Mouse (Mus musculus): ENCODE measurements around the gene Lsm7.
"Not testable (repeated sequence)": the region's sequence is repeated elsewhere in the genome, so short reads cannot be mapped to it uniquely, and the experiment has no call there.

Gene Lsm7

DNA sequence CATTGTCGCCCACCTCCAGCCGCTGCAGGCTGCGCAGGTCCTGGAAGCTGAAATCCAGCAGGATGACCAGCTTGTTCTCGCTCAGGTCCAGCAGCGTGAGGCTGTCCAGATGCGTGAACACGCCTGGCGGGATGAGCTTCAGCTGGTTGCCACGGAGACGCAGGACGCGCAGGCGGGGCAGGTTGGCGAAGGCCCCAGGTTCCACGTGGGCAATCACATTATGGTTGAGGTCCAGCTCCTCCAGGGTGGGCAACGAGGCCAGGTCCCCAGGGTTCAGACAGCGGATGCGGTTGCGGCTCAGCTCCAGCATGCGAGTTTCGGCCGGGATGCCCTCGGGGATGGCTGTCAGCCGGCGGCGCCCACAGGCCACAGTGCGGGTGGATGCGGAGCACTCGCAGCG, 19.4 kb downstream of the Lsm7 start:
- DNase-seq (ENCODE audit: low spot score), result no peak

DNA sequence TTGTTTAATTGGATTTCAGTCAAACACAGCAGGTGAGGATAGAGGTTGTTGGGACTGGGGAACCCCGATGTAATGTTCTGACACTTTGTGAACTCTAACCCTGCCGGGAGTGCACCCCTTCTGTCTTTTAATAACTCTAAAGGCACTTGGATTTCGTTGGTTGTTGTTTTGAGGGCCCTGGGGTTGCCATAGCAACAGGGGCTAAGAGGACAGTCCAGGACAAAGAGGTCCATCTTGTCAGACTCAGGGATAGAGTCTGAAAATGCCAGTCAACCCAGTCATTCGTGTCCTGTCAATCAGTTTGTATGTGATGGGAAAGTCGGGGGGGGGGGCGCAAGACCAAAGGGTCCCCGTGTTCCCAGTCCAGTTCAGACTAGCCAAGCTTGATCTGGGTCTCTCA, 22.2 kb downstream of the Lsm7 start:
- DNase-seq (ENCODE audit: low spot score), result no peak

DNA sequence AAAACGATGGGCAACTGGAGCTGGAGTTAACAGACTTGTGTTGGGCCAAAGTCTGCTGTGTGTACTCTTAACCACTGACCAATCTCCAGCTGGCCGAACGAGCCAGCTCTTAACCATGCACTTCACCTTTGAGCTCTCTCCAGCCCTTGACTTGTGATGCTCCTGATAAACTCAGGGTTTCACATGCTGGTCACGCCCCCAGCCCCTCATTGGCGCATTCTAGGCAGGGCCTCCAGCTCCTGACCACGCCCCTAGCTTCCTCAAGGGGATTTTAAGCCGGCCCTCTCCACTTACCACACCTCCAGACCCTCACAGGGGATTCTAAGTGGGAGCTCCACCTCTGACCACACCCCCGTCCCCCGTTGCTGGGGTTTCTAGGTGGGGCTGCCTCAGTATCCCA, 23.9 kb downstream of the Lsm7 start:
- DNase-seq (ENCODE audit: low spot score), result no peak

DNA sequence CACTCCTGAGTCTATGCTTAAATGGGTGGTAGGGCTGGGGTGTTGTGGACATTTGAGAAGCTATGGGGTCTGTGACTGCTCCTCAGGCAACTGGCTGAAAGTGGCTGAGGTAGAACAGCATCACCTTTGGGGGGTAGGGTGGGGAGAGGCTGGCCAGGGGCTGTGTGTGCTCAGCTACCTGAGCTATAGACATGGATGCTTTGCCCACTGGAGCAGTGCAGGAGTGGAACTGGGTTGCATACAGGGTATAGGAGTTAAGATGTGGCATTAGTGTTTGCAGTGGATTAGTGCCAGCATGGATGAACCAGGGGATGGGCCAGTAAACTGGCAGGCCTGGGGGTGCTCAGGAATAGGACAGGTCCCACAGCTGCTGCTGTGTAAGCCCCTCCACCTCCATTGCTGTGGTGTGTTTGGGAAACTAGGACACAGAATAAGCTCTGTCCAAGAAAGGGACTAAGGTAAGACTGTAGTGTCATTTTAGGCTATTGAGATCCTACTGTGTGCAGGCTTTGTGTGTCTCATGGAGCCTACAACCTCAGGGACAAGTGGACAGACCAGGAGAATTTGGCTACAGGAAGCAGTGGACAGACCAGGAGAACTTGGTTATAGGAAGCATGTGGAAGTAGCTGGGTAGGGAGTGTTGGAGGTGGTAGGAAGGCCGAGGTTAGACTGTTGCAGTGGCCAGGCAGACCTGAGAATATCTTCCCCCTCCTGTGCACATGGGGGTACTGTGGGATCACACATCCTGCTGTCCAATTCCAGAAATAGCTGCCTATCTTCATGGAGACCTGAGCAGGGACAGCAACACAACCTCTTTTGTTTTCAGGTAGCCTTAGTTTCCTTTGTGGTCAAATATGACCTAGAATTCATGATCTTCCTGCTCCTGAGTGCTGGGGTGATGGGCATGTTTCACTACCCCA, 25.4 kb downstream of the Lsm7 start:
- DNase-seq (ENCODE audit: low spot score), result no peak

DNA sequence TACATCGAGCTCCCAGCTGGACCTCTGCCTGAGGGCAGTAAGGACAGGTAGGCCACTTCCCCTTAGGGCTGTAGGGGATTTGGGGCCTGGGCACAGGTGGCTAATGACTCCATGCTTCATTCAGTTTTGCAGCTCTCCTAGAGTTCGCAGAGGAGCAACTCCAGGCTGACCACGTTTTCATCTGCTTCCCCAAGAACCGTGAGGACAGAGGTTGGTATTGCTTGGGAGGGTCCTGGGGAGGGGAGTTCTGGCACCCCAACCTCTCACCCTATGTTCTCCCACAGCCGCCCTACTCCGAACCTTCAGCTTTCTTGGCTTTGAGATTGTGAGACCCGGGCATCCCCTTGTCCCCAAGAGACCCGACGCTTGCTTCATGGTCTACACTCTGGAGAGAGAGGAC, 26.4 kb downstream of the Lsm7 start:
- not testable (repeated sequence) for DNase-seq (ENCODE audit: low spot score)

DNA sequence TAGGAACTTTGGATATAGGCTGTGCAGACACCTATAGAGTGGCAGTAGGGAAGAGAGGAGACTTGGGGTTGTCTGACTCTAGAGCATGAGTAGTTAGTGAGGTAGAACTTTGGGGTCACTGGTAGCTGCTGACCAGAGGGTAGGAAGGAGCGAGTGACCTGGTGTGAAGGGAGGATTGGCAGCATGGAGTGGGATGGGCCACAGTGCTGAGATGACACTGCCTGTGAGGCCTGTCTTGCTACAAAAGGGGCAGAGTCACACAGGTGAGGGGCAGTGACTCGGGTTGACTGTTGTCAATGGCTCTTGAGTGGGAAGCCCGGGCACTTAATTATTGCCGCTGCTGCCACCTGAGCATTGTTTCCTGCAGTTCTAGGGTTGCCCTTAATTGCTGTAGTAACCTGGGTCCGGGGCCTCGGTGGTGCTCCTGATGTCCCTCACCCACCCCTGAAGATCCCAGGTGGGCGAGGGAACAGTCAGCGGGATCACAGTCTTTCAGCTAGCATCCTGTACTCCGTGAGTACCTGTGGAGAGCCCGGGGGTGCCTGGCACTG, 27.1 kb downstream of the Lsm7 start:
- DNase-seq (ENCODE audit: low spot score), result no peak

DNA sequence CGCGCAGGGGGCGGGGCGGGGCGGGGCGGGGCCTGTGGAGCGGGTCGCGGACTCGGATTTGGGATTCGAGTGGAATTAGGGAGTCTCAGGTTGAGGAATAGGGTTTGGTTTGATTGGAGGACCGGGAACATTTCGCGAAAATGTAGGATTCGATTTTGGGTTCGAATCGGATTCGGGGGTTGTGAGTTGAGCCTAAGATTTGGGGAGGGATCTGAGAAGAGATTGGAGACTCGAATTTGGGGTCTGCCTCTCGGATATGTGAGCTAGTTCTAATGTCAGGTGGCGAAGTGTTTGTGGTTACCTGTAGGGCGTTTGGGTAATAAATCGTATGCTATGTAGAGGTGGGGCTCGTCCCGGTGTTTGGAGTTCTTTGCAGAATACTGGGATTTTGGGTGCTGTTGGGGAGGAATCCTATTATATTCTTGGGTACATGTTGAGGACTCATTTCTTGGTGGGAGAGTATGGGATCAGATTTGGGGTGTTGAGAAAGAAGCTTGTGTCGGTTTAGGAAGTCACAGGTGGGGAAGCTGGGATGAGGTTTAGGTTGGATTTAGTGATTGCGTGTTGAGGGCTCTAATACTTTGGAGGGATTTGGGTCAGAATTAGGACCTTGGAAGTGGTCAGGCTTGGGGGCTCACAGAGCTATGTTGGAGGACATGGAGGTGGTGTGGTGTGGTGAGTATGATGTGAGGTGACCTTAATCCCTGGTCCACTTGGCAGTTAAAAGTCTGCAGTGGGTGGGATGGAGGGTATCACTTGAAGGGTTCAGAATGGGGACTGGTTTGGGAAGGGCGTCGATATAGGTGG, 27.7 kb downstream of the Lsm7 start:
- DNase-seq (ENCODE audit: low spot score), result no peak

DNA sequence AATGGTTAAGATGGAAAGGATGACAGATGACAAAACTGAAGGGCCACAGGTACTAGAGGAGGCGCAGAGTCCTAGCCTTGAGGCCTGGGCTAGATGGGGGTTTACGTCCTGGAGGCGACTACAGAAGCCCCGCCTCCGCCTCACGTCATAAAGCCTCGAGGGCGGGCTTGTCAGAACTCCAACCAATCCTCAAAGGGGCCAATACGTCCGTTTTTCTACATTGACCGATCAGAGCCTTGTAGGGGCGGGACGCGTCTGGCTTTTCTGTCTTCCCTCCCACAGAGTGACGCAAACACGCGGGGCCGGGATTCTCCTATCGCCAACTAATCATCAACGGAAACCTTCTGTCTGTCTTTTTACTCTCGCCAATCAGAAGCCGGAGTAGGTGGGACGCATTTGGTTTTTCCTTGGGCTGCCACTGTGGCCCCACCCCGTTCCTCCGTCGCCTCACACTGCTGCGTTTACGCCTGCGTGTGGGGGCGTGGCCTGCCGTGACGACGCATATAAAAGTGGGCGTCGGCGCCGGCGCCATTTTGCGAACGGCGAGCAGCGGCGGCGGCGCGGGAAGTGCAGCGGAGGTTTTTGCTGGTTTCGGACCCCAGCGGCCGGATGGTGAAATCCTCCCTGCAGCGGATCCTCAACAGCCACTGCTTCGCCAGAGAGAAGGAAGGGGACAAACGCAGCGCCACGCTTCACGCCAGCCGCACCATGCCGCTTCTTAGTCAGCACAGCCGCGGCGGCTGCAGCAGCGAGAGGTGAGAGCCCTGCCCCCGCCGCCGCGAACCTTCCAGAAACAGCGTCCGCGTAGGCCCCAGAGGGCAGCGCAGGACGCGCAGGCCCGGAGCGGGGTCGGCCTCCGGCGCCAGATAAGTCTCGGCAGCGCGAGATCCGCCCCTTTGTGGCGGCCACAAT, 28.6 kb downstream of the Lsm7 start, which contains the start of gene Oaz1:
Gene Oaz1, plus strand, starts transcription at position 506 of the 912 bp plus-strand sequence.
- peak; percentile 99 for DNase-seq (ENCODE audit: low spot score)

DNA sequence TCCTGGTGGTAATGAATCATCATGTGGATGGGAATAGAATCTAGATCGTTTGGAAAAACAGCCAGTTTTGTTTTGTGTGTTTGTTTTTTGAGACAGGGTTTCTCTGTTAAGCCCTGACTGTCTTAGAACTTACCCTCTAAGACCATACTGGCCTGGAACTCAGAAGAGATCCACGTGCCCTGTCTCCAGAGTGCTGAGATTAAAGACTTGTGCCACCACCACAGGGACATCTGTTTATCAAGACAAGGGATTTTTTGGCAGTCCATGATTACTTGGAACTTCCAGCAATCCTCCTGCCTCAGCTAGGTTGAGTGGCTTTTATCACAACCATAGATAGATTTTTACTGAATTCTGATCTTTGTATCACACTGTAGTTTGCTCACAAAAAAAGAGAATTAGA, 30.2 kb downstream of the Lsm7 start:
- DNase-seq (ENCODE audit: low spot score), result no peak

DNA sequence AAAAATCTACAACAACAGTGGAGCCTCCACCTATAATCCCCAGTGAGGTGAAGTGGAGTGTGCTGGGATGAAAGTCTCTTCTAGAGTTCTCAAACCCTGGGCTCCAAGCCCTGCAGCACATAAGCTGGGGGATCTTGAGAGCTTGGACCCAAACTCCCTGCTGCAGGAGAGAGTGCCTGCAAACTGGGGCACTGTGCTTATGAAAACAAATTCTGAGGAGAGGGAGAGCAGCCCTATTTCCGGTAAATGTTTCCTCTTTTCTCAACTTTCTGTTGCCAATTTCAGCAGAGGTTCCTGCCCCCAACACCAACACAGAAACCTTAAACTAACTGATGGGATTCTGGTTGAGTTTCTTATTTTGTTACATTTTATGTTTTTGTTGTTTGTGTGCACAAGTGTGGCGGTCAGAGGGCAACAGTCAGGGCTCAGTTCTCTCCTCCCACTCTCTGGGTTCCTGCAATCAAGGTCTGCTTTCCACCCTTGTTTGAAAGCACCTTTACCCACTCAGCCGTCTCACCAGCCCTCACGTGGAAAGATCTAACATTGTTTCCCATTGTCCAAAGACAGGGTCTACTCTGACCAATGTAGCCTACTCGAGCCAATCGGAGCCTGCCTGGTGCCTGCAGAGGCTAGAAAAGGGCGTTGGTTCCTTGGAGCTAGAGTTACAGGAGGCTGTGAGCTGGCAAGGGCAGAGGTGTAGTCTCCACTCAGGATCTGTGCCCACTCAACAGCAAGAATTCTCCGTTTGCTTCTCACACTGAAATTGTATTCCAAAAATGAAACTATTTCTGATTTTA, 31.0 kb downstream of the Lsm7 start:
- DNase-seq (ENCODE audit: low spot score), result no peak

DNA sequence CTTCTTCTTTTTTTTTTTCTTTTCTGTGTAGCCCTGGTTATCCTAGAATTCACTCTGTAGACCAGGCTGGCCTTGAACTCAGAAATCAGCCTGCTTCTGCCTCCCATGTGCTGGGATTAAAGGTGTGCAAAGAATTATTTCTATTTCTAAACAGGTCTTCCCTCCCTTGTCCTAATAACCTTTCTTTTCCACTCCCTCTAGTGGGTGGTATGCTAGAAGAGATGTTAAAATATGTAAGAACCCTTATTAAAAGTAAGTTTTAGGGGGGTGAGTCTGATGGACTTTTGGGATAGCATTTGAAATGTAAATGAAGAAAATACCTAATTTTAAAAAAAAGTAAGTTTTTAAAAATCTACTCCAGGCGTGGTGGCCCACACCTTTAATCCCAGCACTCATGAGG, 31.7 kb downstream of the Lsm7 start:
- no peak for DNase-seq (ENCODE audit: low spot score)

DNA sequence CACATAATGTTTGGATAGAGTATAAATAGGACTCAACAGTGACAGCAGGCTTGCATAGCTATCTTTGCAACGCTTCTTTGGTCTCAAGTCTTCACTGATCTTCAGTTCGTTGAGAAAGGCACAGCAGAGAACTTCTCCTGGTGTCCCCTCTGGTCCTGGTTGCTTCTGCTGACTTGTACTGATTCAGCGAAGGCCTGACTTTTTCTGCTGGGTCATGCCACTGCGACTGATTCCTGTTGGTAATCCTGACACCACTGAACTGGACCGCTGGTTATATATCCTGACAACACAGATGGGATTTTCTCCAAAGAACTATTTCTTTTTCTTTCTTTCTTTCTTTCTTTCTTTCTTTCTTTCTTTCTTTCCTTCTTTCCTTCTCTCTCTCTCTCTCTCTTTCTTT, 32.5 kb downstream of the Lsm7 start:
- no peak for DNase-seq (ENCODE audit: low spot score)

DNA sequence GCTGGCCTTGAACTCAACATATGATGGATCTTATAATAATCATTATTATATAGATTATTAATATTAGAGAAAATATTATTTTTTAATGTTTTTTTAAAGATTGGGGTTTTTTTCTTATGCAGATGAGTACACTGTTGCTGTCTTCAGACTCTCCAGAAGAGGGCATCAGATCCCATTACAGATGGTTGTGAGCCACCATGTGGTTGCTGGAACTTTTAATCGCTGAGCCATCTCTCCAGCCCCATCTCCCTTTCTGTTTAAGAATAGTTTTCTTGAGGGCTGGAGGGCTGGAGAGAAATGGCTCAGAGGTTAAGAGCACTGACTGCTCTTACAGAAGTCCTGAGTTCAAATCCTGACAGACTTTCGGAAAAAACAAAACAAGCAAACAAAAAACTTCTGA, 33.0 kb downstream of the Lsm7 start:
- no peak for DNase-seq (ENCODE audit: low spot score)

DNA sequence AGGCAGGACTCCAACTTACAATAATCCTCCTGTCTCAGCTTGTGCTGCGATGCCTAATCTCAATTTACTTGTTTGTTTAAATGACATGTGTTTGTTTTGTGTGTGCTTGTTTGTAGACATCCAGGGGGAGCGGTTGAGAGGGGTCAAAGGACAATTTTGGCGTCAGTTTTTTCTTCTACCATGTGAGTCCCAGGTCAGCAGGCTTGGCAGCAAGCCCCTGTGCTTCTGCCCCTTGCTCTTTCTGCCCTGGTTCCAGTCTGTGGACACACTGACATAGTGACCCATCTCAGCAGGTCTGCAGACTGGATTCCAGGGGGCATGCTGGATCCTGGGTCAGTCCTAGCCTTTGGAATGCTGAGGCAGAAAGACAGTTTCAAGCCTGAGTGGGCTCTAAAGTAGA, 35.6 kb downstream of the Lsm7 start:
- DNase-seq (ENCODE audit: low spot score), result no peak

DNA sequence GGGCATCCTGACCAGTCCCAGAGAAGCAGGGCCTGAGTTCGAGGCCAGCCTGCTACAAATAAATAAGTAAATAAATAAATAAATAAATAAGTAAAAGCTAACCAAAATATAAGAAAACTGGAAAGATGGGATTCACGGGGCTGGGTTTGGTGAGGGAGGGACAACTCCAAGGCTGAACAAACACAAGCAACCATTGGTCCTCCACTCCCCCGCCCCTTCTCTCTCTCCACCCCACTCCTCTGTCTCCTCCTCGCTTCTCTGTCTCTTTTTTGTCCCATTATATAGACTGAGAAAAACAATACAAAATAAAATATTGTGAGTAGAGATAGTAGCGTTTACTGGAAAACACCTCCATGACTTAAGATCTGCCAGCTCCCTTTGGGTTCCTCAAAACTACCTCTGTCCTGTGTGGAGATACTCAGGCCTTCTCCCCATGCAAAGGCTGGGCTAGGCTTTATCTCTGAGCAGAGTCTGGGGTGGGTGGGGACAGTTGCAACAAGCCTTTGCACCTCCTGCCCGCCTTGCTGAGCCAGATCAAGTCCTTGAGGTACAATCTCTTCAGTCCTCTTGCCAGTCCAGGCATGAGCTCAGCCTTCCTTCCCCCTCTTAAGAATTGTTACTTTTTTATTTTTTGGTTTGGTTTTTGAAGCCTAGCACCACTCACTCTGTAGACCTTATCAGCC, 36.3 kb downstream of the Lsm7 start:
- no peak for DNase-seq (ENCODE audit: low spot score)

DNA sequence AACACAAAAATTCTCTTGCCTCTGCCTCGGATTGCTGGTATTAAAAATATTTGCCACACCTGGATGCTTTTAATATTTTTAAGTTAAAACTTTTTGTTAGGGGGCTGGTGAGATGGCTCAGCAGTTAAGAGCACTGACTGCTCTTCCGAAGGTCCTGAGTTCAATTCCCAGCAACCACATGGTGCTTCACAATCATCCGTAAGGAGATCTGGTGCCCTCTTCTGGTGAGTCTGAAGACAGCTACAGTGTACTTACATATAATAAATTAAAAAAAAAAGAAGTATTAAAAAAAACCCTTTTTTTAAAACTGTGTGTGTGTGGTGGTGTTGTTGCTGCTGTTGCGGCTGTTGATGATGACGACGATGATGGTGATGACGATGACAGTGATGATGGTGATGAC, 37.1 kb downstream of the Lsm7 start:
- DNase-seq (ENCODE audit: low spot score), result not testable (repeated sequence)

DNA sequence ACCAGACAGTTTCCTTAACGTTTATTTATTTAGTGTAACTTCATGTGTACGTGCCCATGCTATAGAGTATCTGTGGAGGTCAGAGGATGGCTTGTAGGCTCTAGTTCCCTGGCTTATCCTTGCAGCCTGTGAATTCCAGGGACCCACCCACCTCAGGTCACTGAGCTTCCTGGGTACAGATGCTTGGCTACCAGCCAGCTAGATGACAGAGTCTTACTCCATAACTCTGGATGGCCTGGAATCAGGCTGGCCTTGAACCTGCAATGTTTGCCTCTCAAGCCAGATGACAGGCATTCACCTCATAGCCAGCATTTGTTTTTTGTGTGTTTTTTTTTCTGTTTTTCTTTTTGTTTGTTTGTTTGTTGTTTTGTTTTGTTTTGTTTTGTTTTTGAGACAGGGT, 37.8 kb downstream of the Lsm7 start:
- no peak for DNase-seq (ENCODE audit: low spot score)

DNA sequence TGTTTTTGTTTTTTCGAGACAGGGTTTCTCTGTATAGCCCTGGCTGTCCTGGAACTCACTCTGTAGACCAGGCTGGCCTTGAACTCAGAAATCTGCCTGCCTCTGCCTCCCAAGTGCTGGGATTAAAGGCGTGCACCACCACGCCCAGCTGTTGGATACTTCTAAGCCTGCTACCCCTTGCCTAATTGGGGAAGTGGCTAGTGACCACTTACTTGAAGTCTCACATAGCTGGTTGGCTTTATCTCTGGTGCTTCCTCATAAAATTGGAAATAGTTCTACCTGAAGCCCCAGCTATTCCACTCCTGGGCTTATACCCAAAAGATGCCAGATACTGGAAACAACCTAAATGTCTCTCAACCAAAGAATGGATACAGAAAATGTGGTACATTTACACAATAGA, 38.7 kb downstream of the Lsm7 start:
- DNase-seq (ENCODE audit: low spot score), result not testable (repeated sequence)

DNA sequence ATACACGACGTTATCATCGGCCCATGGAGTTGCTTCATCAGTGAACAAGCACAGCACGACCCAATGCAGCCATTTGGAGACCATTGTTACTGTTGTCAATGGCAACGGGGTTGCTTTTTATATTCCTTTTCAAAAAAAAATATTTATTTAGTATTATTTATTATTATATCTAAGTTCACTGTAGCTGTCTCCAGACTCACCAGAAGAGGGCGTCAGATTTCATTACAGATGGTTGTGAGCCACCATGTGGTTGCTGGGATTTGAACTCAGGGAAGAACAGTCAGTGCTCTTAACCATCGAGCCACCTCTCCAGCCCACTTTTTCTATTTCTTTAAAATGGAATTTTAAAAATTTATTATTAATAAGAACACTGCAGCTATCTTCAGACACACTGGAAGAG, 40.2 kb downstream of the Lsm7 start:
- DNase-seq (ENCODE audit: low spot score), result no peak

DNA sequence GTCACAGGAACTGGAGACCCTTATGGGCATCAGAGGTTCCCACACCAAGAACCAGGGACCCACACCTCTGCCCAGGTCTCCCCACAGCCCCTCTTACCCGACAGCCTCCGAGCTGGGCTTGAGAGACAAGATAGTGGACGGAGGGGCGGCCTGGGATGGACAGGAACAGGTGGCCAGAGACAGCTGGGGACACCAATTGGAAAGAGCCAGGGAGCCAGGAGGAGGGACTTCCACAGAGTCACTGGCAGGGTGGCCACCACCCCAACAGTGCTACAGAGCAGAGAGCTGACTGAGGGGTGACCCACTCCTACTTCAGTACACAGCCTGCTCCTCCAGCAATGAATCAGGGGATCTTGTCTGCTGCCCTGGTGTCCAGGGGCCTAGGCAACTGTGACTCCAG, 41.6 kb downstream of the Lsm7 start, which contains the start of gene Jsrp1:
Gene Jsrp1, minus strand, starts transcription at position 133 of the 400 bp plus-strand sequence.
- DNase-seq (ENCODE audit: low spot score), result no peak
